Mouse (Mus musculus) ES-E14 (cell line): ENCODE measurements around the gene Myo3b.

Source experiments
- CHD2 ChIP-seq: IDR thresholded peaks from 2 replicates; pipeline ENCODE4 v1.6.1; 2014; ENCODE audit warnings: mild to moderate bottlenecking, low read depth, low read length, inconsistent platforms
- HCFC1 ChIP-seq: IDR thresholded peaks from 2 replicates; pipeline ENCODE4 v1.6.1; 2012; ENCODE audit warnings: low read length, inconsistent platforms, borderline replicate concordance; ENCODE audit not compliant: insufficient read depth
- MAFK ChIP-seq: IDR thresholded peaks from 2 replicates; pipeline ENCODE4 v1.6.1; 2014; ENCODE audit warnings: mild to moderate bottlenecking, low read depth, low read length, inconsistent platforms; ENCODE audit not compliant: insufficient read depth
- ZC3H11A ChIP-seq: IDR thresholded peaks from 2 replicates; pipeline ENCODE4 v1.6.1; 2012; ENCODE audit warnings: low read depth, mild to moderate bottlenecking, inconsistent platforms, low read length, borderline replicate concordance
- ZNF384 ChIP-seq: IDR thresholded peaks from 2 replicates; pipeline ENCODE4 v1.6.1; 2012; ENCODE audit warnings: low read depth, low read length, inconsistent platforms

DNA sequence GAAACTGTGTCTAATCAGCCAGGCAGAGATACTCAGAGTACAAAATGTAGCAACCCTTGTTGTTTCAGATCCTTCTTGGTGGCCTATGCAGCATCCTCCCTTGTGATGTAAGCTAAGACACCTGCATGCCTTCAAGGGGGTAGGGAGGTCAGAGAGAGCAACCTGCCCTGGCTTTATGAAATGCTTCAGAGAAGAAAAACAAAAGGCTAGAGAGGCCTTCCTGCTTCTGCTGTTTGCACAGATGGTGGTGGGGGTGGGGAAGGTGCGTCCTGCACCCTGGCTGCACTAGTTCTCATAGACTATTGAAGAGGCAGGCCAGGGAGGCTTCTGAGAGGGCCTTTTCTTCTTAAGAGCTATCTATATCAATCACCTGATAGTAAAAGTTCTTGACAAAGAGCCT, 245.2 kb downstream of the Myo3b start:
- no peak for TF ChIP-seq MAFK
- TF ChIP-seq CHD2, result no peak
- TF ChIP-seq ZNF384, result no peak
- TF ChIP-seq ZC3H11A, result no peak
- no peak for TF ChIP-seq HCFC1
